Mouse (Mus musculus): ENCODE measurements around the gene Usp15. TPM values are rescaled to one million over a fixed set of nuclear protein-coding genes. Genes with fewer than 3 reads are reported as not detected.
"Not testable (repeated sequence)": the region's sequence is repeated elsewhere in the genome, so short reads cannot be mapped to it uniquely, and the experiment has no call there.

Gene Usp15
- 37.2 and 48.2 TPM in 2 replicates for polyA plus RNA-seq (2012; rRNA removed)

DNA sequence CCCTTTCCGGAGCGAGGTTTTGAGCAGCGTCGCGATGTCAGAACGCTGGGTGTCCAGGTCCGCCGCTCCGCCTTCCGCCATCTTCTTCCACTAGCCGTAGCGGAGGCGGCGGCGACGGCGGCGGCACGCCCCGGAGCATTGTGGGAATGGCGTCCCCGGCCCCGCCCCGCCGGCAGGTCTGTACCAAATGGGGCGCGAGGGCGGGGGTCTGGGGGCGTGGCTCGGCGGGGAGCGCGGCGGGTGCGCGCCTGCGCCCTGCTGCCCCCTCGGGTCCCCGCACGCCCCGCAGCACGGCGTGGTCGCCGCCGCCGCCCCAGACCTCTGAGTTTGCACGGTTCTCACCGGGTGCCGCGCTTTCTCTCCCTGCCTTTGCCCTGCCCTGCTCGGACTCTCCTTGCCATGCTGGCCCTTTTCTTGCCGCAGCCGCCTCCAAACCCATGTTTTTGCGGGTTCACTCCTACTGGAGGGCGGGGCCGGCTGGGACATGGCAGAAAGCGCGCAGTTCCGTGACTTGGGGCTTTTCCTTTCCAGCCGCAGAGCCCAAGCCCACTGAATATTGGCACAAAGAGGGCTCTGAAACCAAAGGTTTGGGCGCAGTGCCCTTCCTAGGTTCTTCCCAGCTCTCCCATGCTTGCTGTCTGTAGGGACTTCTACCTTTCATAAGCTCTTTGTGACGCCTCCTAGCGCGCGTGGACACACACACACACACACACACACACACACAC, at the start of gene Usp15:
Gene Usp15, minus strand, starts transcription at position 161 of the 725 bp plus-strand sequence.
- TF ChIP-seq POLR2A (IDR thresholded peaks at IDR 0.05; ENCODE audit: borderline replicate concordance, extremely low read depth, insufficient read depth, insufficient read length, poor library complexity, severe bottlenecking) (peak; percentile 65), CTCF (IDR thresholded peaks at IDR 0.05; ENCODE audit: borderline replicate concordance, extremely low read depth, insufficient read depth, insufficient read length) (no peak)
- peak; percentile 97 for DNase-seq (ENCODE audit: low read depth)

DNA sequence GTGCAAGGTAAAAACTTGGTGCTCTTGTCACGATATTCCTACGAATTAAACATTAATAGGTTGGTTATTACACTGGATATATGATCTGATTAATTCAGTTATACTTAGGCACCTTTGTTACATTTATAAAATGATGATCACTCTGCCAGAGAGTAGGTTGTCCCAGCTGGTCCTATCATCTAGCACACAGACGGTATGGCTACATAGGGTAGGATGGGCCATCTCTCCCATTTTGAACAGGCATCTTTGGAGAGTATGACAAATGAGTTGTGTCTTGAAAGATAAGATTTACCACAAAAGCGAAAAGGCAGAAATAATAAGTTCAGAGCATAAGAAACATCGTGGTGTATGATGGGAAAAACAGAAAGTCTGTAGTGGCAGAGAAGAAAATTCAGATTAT, 32.6 kb upstream of the Usp15 start:
- no peak for DNase-seq (ENCODE audit: low read depth)
- TF ChIP-seq CTCF (IDR thresholded peaks at IDR 0.05; ENCODE audit: borderline replicate concordance, extremely low read depth, insufficient read depth, insufficient read length) (no peak), POLR2A (IDR thresholded peaks at IDR 0.05; ENCODE audit: borderline replicate concordance, extremely low read depth, insufficient read depth, insufficient read length, poor library complexity, severe bottlenecking) (no peak)

GRCm38 (mm10) chr10:123222785-123223184, 26.0 kb upstream of the Usp15 start:
- DNase-seq (ENCODE audit: low read depth), result no peak
- no peak for TF ChIP-seq POLR2A (IDR thresholded peaks at IDR 0.05; ENCODE audit: borderline replicate concordance, extremely low read depth, insufficient read depth, insufficient read length, poor library complexity, severe bottlenecking)
- TF ChIP-seq CTCF (IDR thresholded peaks at IDR 0.05; ENCODE audit: borderline replicate concordance, extremely low read depth, insufficient read depth, insufficient read length), result no peak

DNA sequence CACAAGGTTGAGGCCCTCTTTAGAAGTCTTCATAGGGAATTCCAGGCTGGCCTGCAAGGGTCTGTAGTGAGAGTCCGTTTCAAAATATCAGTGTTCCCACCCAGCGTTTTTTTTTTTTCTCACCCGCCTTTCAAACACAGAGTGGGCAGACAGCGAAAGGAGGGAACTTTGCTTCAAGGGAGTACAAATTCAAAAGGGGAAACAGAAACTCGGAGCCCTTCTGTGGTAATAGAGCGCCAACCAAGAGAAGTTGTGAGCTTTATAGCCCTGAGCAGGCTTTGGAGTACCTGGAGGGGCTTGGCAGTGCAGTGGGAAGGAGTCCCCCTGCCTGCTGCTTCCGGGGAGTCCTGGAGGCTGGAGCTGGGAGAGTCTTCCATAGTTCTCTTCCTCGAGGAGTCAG, 12.7 kb upstream of the Usp15 start:
- no peak for DNase-seq (ENCODE audit: low read depth)
- TF ChIP-seq POLR2A (IDR thresholded peaks at IDR 0.05; ENCODE audit: borderline replicate concordance, extremely low read depth, insufficient read depth, insufficient read length, poor library complexity, severe bottlenecking) (no peak), CTCF (IDR thresholded peaks at IDR 0.05; ENCODE audit: borderline replicate concordance, extremely low read depth, insufficient read depth, insufficient read length) (no peak)

GRCm38 (mm10) chr10:123208336-123208735, 11.5 kb upstream of the Usp15 start:
- TF ChIP-seq POLR2A (IDR thresholded peaks at IDR 0.05; ENCODE audit: borderline replicate concordance, extremely low read depth, insufficient read depth, insufficient read length, poor library complexity, severe bottlenecking) (no peak), CTCF (IDR thresholded peaks at IDR 0.05; ENCODE audit: borderline replicate concordance, extremely low read depth, insufficient read depth, insufficient read length) (no peak)
- no peak for DNase-seq (ENCODE audit: low read depth)

- TF ChIP-seq POLR2A (IDR thresholded peaks at IDR 0.05; ENCODE audit: borderline replicate concordance, extremely low read depth, insufficient read depth, insufficient read length, poor library complexity, severe bottlenecking) (no peak), CTCF (IDR thresholded peaks at IDR 0.05; ENCODE audit: borderline replicate concordance, extremely low read depth, insufficient read depth, insufficient read length) (no peak)
- no peak for DNase-seq (ENCODE audit: low read depth)
These were observed 9.3 kb upstream of the Usp15 start for GRCm38 (mm10) chr10:123206074-123206473.

DNA sequence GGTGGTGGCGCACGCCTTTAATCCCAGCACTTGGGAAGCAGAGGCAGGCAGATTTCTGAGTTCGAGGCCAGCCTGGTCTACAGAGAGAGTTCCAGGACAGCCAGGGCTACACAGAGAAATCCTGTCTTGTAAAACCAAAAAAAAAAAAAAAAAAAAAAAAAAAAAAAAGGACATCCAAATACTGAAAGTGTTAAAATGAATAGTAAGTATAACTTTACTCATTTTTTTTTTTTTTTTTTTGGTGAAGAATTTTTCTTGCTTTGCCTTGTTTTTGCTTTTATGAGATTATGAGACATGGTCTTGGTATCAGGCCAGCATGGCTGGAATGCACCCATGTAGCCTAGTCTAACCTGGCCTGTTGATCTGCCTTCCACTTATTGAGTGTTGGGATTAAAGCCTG, 8.6 kb upstream of the Usp15 start:
- not testable (repeated sequence) for DNase-seq (ENCODE audit: low read depth)

DNA sequence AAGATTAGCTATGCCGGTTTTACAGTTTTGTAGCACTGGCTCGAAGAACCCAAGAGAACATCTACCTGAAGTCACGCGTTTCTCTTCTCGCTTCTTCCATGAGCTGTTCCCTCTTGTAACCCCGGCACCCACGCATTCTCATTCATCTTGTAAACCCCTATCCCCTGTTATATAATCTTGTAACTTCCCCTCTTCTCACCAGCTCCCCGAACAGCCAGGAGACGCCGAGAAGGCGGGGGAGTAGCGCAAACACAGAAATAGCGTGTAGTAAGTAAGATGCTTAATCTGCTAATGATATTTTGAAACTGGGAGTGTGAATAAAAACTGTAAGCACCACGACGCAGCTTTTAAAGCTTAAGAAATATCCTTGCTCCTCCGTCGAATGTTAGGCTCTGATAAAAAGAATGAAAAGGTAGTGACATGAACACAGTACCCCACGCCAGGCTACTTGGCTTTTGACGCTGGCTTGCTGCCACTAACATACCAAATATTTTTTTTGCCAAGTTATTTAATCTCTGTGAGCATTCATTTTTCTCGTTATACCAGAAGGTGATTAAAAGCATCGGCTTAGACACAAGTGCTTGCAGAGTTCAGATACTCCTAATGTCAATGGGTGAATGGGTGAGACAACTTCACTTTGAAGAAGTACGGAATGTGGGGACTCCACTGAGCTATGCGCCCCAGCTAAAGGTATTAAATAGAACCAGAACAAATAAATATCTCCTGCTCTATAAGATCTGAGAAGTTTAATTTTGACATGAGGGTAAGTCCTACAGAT, 5.4 kb upstream of the Usp15 start:
- no peak for TF ChIP-seq POLR2A (IDR thresholded peaks at IDR 0.05; ENCODE audit: borderline replicate concordance, extremely low read depth, insufficient read depth, insufficient read length, poor library complexity, severe bottlenecking)
- no peak for TF ChIP-seq CTCF (IDR thresholded peaks at IDR 0.05; ENCODE audit: borderline replicate concordance, extremely low read depth, insufficient read depth, insufficient read length)

DNA sequence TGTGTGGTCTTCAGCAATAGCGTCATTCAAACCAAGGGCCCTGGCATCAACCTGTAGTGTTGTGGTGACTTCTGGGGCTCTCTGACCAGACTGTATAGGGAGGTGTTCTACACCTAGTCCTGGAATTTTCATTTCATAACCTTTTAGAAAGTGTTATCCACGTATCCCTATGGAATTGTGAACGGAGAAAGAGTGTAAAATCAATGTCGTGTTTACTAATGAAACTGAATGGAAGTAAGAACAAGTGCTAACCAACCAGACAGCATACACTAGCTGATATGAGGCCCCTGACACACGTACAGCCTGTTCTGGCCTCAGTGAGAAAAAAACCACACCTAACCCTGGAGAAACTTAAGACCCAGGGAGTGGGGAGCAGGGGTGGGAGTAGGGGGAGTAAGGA, 4.6 kb upstream of the Usp15 start:
- no peak for TF ChIP-seq CTCF (IDR thresholded peaks at IDR 0.05; ENCODE audit: borderline replicate concordance, extremely low read depth, insufficient read depth, insufficient read length)
- no peak for TF ChIP-seq POLR2A (IDR thresholded peaks at IDR 0.05; ENCODE audit: borderline replicate concordance, extremely low read depth, insufficient read depth, insufficient read length, poor library complexity, severe bottlenecking)
- no peak for DNase-seq (ENCODE audit: low read depth)

More for the DNA sequence above, 5.4 kb upstream of the Usp15 start:
- DNase-seq (ENCODE audit: low read depth), result peak; percentile 6

DNA sequence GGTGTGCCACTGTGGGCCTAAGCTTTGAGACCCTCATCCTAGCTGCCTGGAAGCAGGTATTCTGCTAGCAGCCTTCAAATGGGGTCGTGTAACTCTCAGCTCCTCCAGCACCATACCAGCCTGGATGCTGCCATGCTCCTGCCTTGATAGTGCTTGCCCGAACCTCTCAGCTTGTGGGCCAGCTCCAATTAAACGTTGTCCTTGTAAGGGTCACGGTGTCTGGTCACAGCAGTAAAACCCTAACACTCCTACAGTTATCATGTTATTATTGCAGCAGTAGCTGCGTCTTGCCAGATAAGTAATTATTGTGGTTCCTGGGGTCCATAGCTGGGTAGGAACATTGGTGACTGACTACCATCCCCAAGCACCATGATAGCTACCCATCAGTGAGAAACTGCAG, 4.2 kb upstream of the Usp15 start:
- no peak for DNase-seq (ENCODE audit: low read depth)
- TF ChIP-seq CTCF (IDR thresholded peaks at IDR 0.05; ENCODE audit: borderline replicate concordance, extremely low read depth, insufficient read depth, insufficient read length) (no peak), POLR2A (IDR thresholded peaks at IDR 0.05; ENCODE audit: borderline replicate concordance, extremely low read depth, insufficient read depth, insufficient read length, poor library complexity, severe bottlenecking) (no peak)

- TF ChIP-seq CTCF (IDR thresholded peaks at IDR 0.05; ENCODE audit: borderline replicate concordance, extremely low read depth, insufficient read depth, insufficient read length), result no peak
- TF ChIP-seq POLR2A (IDR thresholded peaks at IDR 0.05; ENCODE audit: borderline replicate concordance, extremely low read depth, insufficient read depth, insufficient read length, poor library complexity, severe bottlenecking), result no peak
- DNase-seq (ENCODE audit: low read depth), result no peak
These were observed 3.5 kb upstream of the Usp15 start for GRCm38 (mm10) chr10:123200320-123200659.
